Mouse (Mus musculus): ENCODE results near the gene Ddt. TPM values are rescaled to one million over a fixed set of nuclear protein-coding genes. Genes with fewer than 3 reads are reported as not detected.

Ddt gene
- 57.4 and 64.9 TPM in 2 replicates for polyA plus RNA-seq (2014; fragmentation: Nextera tagmentation; extraction: Ambion mirVana)

DNA sequence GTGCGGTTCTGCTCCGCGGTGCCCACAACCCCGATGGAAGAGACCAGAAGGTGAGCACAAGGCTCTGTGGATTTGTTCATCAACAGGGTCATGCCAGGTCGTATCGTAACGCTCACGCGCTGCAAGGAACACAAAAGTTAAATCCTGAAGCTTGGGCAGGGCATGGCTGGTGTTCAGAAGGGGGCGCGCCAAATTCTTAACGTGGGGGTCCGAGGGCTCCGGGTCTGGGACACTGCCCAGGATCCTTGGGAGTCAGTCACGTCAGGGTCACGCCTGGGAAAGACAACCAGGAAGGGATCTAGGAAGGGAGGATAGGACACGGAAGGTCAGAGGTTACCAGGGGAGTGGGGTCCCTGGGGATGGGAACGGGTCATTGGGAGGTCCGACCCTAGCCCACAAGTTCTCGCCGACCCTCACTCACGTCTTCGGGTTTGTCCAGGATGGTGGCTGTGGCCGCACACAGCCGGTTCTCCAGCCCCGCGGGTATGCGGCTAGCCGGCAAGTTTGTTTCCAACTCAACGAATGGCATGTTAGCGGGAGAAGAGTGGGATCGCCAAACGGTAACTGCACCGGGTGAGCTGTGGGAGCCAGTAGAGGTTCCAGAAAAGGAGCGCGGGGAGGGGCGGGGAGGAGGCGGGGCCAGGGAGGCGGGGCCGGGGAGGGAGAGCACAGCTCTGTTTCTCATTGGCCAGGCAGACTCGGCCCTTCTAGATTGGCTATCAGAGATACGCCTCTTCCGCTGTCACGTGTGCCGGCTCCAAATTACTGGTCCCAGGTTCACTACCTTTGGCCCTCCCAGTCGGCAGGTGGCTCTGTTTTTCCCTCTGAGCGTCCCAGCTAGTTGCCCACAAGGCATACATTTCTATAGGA lies at the start of gene Ddt:
Gene Ddt (minus strand): TSS at position 620 of the 870 bp plus-strand sequence.
- Histone ChIP-seq H3K9ac (ENCODE audit: low read length) (peak within 1 kb of the TSS; percentile 57), H3K27ac (ENCODE audit: low read depth) (no peak within 1 kb of the TSS), H3K4me2 (ENCODE audit: low read length) (peak within 1 kb of the TSS; percentile 89), H3K4me3 (ENCODE audit: low read depth, low read length) (peak within 1 kb of the TSS; percentile 64), H3K9me3 (ENCODE audit: control insufficient read depth, low read length) (no peaks in the 10 kb centered on the region), H3K36me3 (ENCODE audit: control insufficient read depth, insufficient read depth, low read length) (no peaks in the 10 kb centered on the region), H3K27me3 (replicated peaks; ENCODE audit: control insufficient read depth, insufficient read depth, low read length) (no peaks in the 10 kb centered on the region), H3K4me1 (replicated peaks; ENCODE audit: control insufficient read depth, insufficient read depth, low read length) (peaks cover 5% of the 10 kb centered on the region; the same call in 1 of the 2 replicates)
- DNase-seq (ENCODE audit: low spot score) (peak; percentile 93), ATAC-seq (replicated peaks; ENCODE audit: low FRiP score, low TSS enrichment, low read depth) (peak; percentile 94)
- under 1% methylated on average over 44 of the region's 47 CpGs for whole genome bisulfite sequencing

DNA sequence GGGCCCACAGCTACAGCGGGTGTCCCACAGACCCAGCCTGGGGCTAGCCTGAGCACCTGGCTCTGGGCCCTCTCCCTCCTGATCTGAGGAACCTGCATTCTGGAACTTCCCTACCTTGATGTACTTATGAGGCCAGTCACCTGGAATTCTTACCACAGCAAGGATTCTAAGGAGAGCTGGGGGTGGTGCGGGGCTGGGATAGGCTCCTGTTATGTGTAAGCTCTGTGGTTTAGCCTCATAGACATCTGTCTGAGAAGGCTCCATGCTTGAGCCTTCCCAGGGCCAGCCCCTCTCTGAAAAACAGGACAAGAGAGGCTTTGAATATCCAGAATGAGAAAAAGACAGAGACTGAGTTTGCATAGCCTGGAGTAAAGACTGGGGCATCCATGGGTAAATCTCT lies 49.2 kb upstream of the Ddt start, which contains the start of gene Gstt4:
Gene Gstt4 (minus strand): TSS at position 101 of the 400 bp plus-strand sequence.
- Histone ChIP-seq H3K4me3 (ENCODE audit: low read depth, low read length) (no peak within 1 kb of the TSS), H3K9me3 (ENCODE audit: control insufficient read depth, low read length) (no peaks in the 10 kb centered on the region), H3K4me2 (ENCODE audit: low read length) (no peak within 1 kb of the TSS), H3K4me1 (replicated peaks; ENCODE audit: control insufficient read depth, insufficient read depth, low read length) (no peaks in the 10 kb centered on the region), H3K27ac (ENCODE audit: low read depth) (no peak within 1 kb of the TSS), H3K27me3 (replicated peaks; ENCODE audit: control insufficient read depth, insufficient read depth, low read length) (no peaks in the 10 kb centered on the region), H3K9ac (ENCODE audit: low read length) (no peak within 1 kb of the TSS), H3K36me3 (ENCODE audit: control insufficient read depth, insufficient read depth, low read length) (no peaks in the 10 kb centered on the region)
- 95% methylated on average over 2 of the region's 2 CpGs for WGBS
- ATAC-seq (replicated peaks; ENCODE audit: low FRiP score, low TSS enrichment, low read depth) (no peak), DNase-seq (ENCODE audit: low spot score) (no peak)

DNA sequence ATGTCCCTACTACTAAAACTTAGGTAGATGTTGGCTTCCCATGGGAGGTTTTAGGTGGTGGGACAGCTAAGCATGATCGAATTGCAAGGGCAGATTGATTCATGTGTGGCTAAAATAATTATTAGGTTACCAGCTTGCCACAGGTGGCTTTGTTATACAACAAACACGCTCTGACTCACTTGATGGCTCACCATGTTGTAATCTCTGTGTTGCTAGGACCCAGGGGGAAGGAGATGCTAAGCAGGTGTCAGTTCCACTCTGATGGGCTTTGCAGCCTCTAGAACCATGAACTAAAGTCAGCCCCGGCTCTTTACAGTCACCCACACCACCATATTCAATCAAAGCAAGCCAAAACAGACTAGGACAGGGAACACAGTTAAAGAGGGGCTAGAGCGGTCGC lies 46.7 kb upstream of the Ddt start:
- H3K27me3 ChIP-seq (replicated peaks; ENCODE audit: control insufficient read depth, insufficient read depth, low read length) = no peaks in the 10 kb centered on the region
- no peak overlapping the region for H3K4me3 ChIP-seq (ENCODE audit: low read depth, low read length)
- H3K4me2 ChIP-seq (ENCODE audit: low read length) = no peak overlapping the region
- ATAC-seq (replicated peaks; ENCODE audit: low FRiP score, low TSS enrichment, low read depth) = no peak
- 89% methylated on average over 5 of the region's 5 CpGs for WGBS
- H3K4me1 ChIP-seq (replicated peaks; ENCODE audit: control insufficient read depth, insufficient read depth, low read length) = no peaks in the 10 kb centered on the region
- H3K9me3 ChIP-seq (ENCODE audit: control insufficient read depth, low read length) = no peaks in the 10 kb centered on the region
- H3K36me3 ChIP-seq (ENCODE audit: control insufficient read depth, insufficient read depth, low read length) = no peaks in the 10 kb centered on the region
- no peak overlapping the region for H3K9ac ChIP-seq (ENCODE audit: low read length)
- no peak for DNase-seq (ENCODE audit: low spot score)
- H3K27ac ChIP-seq (ENCODE audit: low read depth) = no peak overlapping the region

DNA sequence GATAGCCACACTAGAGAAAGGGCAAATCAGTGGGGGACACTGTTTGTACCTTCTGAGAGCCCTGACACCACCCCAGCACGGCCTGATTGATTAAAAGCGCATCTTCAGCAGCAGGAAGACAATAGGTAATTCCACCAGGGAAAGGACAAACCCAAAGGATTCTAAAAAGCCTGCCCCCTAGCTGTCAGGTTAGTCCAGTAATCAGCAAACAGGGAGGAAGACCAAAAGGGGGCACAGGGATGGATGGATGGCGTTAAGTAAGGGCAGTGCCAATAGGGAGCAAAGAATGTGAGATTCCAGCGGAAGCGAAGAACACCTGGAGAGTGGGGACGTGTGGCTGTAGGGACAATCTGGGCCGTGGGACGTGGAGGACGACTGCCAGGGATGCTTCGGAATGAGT lies 45.4 kb upstream of the Ddt start:
- WGBS = 59% methylated on average over 10 of the region's 10 CpGs
- Histone ChIP-seq H3K4me1 (replicated peaks; ENCODE audit: control insufficient read depth, insufficient read depth, low read length) (no peaks in the 10 kb centered on the region), H3K9ac (ENCODE audit: low read length) (no peak overlapping the region), H3K27ac (ENCODE audit: low read depth) (no peak overlapping the region), H3K9me3 (ENCODE audit: control insufficient read depth, low read length) (no peaks in the 10 kb centered on the region), H3K27me3 (replicated peaks; ENCODE audit: control insufficient read depth, insufficient read depth, low read length) (no peaks in the 10 kb centered on the region), H3K4me3 (ENCODE audit: low read depth, low read length) (no peak overlapping the region), H3K4me2 (ENCODE audit: low read length) (no peak overlapping the region), H3K36me3 (ENCODE audit: control insufficient read depth, insufficient read depth, low read length) (no peaks in the 10 kb centered on the region)
- DNase-seq (ENCODE audit: low spot score) = no peak
- ATAC-seq (replicated peaks; ENCODE audit: low FRiP score, low TSS enrichment, low read depth) = no peak

DNA sequence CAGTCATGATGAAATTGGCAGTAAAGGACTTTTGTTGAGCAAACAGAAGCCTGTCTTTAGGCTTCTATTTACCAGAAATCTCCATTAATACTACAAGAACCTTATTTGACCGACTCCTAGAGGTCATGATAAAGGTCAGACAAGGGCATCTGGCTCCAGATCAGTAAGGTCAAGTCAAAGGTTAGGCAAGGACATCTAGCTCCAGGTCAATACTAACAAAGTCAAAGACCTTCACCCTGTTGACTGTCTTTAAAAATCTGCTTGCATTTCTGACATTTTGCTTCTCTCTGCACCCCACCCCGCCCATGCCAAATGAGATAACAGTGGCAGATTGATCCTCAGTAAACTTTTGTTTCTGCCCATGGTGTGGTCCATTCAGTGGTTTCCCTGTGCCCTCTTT lies 31.0 kb upstream of the Ddt start:
- no peak overlapping the region for H3K9ac ChIP-seq (ENCODE audit: low read length)
- H3K4me3 ChIP-seq (ENCODE audit: low read depth, low read length) = no peak overlapping the region
- H3K27me3 ChIP-seq (replicated peaks; ENCODE audit: control insufficient read depth, insufficient read depth, low read length) = no peaks in the 10 kb centered on the region
- H3K4me2 ChIP-seq (ENCODE audit: low read length) = no peak overlapping the region
- no peaks in the 10 kb centered on the region for H3K9me3 ChIP-seq (ENCODE audit: control insufficient read depth, low read length)
- ATAC-seq (replicated peaks; ENCODE audit: low FRiP score, low TSS enrichment, low read depth) (no peak), DNase-seq (ENCODE audit: low spot score) (no peak)
- no peak overlapping the region for H3K27ac ChIP-seq (ENCODE audit: low read depth)
- WGBS = 53% methylated on average over 2 of the region's 2 CpGs
- H3K4me1 ChIP-seq (replicated peaks; ENCODE audit: control insufficient read depth, insufficient read depth, low read length) = no peaks in the 10 kb centered on the region
- H3K36me3 ChIP-seq (ENCODE audit: control insufficient read depth, insufficient read depth, low read length) = no peaks in the 10 kb centered on the region

DNA sequence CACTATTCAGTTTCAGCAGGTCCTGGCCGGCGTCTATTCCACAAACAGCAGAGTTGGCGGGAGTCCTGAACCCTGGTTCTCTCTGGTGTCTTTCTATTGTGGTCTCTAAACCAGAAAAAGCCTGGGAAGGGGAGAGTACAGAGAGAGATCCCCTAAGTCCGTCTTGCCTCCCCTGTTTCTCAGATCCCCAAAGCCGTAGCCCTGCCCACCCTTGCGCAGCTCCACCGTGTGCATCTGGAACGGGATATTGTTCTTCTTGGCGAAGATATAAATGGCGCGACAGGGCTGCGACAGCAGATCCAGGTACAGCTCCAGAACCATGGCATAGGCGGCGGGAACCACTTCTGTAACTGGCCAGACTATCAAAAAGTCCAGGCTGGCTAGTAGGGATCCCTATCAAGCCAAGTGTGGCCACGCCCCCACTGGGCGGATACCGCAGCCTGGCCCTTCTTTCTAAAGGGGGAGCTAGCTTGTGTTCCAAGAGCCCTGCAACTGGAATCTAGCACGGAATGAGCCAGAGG lies 25.0 kb upstream of the Ddt start, which contains the start of gene Gstt1:
Gene Gstt1 (minus strand): TSS at position 409 of the 521 bp plus-strand sequence.
- H3K27ac ChIP-seq (ENCODE audit: low read depth) = 0 out of 2 replicates have a peak within 1 kb of the TSS, but pooled peaks have one; percentile 14
- WGBS = 4% methylated on average over 18 of the region's 18 CpGs
- peak within 1 kb of the TSS; percentile 85 for H3K4me2 ChIP-seq (ENCODE audit: low read length)
- ATAC-seq (replicated peaks; ENCODE audit: low FRiP score, low TSS enrichment, low read depth) (no peak), DNase-seq (ENCODE audit: low spot score) (peak; percentile 72)
- peaks cover 15% of the 10 kb centered on the region for H3K4me1 ChIP-seq (replicated peaks; ENCODE audit: control insufficient read depth, insufficient read depth, low read length)
- H3K9ac ChIP-seq (ENCODE audit: low read length) = peak within 1 kb of the TSS; percentile 44
- no peaks in the 10 kb centered on the region for H3K27me3 ChIP-seq (replicated peaks; ENCODE audit: control insufficient read depth, insufficient read depth, low read length)
- no peaks in the 10 kb centered on the region for H3K36me3 ChIP-seq (ENCODE audit: control insufficient read depth, insufficient read depth, low read length)
- peak within 1 kb of the TSS; percentile 40 for H3K4me3 ChIP-seq (ENCODE audit: low read depth, low read length)
- no peaks in the 10 kb centered on the region for H3K9me3 ChIP-seq (ENCODE audit: control insufficient read depth, low read length)

DNA sequence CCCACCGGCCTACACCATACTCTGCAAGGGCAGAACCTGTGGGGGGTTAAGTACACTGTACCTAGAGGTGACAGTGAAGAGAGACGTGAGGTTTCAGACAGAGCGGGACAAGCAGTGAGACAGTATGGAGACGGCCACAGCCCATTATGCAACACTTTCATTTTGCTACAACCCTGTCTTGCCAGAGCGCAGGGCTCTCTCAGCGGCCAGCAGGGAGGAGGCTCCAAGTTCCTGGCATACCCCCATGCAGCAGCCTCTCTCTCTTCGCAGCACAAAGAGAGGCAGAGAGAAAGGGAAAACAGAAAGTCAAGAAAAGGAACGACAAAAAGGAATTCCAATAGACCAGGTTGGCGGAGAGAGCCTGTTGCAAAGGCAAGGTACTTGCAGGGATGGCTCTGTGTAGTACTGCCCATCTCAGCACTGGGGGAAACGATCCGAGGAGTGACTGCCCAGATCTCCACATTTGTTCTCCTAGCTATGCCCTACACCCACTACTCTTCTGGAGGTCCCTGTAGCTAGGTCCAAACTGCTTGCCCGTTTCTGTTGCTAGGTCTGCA lies 24.5 kb upstream of the Ddt start:
- Histone ChIP-seq H3K9me3 (ENCODE audit: control insufficient read depth, low read length) (no peaks in the 10 kb centered on the region), H3K27me3 (replicated peaks; ENCODE audit: control insufficient read depth, insufficient read depth, low read length) (no peaks in the 10 kb centered on the region), H3K4me1 (replicated peaks; ENCODE audit: control insufficient read depth, insufficient read depth, low read length) (peaks cover 15% of the 10 kb centered on the region), H3K4me2 (ENCODE audit: low read length) (peak overlapping the region; percentile 85), H3K27ac (ENCODE audit: low read depth) (0 out of 2 replicates have a peak overlapping the region, but pooled peaks have one; percentile 14), H3K36me3 (ENCODE audit: control insufficient read depth, insufficient read depth, low read length) (no peaks in the 10 kb centered on the region), H3K9ac (ENCODE audit: low read length) (peak overlapping the region; percentile 44), H3K4me3 (ENCODE audit: low read depth, low read length) (peak overlapping the region; percentile 40)
- WGBS = 4% methylated on average over 12 of the region's 12 CpGs
- DNase-seq (ENCODE audit: low spot score) (peak; percentile 69), ATAC-seq (replicated peaks; ENCODE audit: low FRiP score, low TSS enrichment, low read depth) (peak; percentile 46)

DNA sequence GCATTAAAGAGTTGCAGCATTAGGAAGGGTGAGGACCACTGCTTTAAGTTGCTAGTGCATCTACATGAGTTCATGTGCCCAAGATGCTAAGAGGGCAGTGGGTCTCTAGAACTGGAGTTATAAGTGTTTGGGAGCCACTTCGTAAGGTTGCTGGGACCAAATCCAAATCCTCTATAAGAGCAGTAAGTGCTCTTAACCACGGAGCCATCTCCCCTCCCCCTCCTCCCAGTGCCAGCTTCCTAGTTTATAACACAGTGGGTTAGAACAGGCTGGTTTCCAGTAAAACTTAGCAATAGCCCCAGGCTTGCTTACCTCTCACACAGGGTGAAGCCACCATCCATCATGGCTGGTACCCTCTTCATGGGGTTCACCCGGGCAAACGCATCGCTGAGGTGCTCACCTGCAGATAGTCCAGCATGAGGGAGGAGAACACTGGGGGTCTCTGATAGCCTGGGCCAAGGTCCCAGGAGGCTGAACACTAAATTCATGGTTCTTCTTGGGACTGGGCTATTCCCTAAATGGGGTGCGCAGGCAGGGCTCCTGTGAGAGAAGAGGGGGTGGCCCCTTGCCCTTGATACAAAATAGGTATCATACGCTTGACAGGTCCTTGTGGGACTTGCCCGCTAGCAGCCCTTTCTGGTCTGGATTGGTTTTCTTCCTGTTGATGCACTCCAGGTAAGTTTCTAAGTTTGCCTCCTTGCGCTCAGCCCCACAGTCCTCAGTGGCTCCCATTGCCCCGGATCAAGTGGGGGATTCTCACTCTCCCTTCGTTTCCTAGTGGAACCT lies 23.7 kb upstream of the Ddt start:
- H3K27ac ChIP-seq (ENCODE audit: low read depth) = no peak overlapping the region
- H3K9me3 ChIP-seq (ENCODE audit: control insufficient read depth, low read length) = no peaks in the 10 kb centered on the region
- DNase-seq (ENCODE audit: low spot score) = no peak
- H3K4me3 ChIP-seq (ENCODE audit: low read depth, low read length) = peak overlapping the region; percentile 40
- no peaks in the 10 kb centered on the region for H3K27me3 ChIP-seq (replicated peaks; ENCODE audit: control insufficient read depth, insufficient read depth, low read length)
- 47% methylated on average over 11 of the region's 11 CpGs for WGBS
- peaks cover 15% of the 10 kb centered on the region for H3K4me1 ChIP-seq (replicated peaks; ENCODE audit: control insufficient read depth, insufficient read depth, low read length)
- no peak overlapping the region for H3K9ac ChIP-seq (ENCODE audit: low read length)
- ATAC-seq (replicated peaks; ENCODE audit: low FRiP score, low TSS enrichment, low read depth) = no peak
- H3K4me2 ChIP-seq (ENCODE audit: low read length) = peak overlapping the region; percentile 85
- H3K36me3 ChIP-seq (ENCODE audit: control insufficient read depth, insufficient read depth, low read length) = no peaks in the 10 kb centered on the region
